Mouse (Mus musculus) adrenal gland, postnatal 36 days (tissue): Measurements from ENCODE around the gene Gpbp1l1. TPM values are rescaled to one million over a fixed set of nuclear protein-coding genes. Genes with fewer than 3 reads are reported as not detected.
A peak's percentile ranks its signal among the peaks of the same experiment; 100 is the strongest.

Experiments
- DNase-seq, 2 experiments: peaks; one replicate each; pipeline ENCODE4 v3.0.0; 2021; ENCODE audit warnings: mixed read lengths in 1 of 2
- long read RNA-seq, 2 experiments: library from polyadenylated mRNA; stranded (forward); transcript quantifications; one replicate each; pipeline ENCODE4 v2.0.0; 2021; ENCODE audit warnings: borderline sequencing depth in 2 of 2
- total RNA-seq, 2 experiments: library from RNA; stranded (reverse); gene quantifications; 2 replicates each; pipeline ENCODE4 v1.2.3; 2021

Gpbp1l1 gene
- total RNA-seq, result 10 to 100 TPM; 64.9 to 85.9 TPM
- long read RNA-seq, experiment 1, transcript Gpbp1l1-201 (12 exons, 3,588 nt), result major isoform, 11 of 16 reads
- long read RNA-seq, experiment 1, partial matches to known transcripts, result 3 of 16 reads
- long read RNA-seq, experiment 1, other reads (novel, unspliced or antisense), result 2 of 16 reads
- long read RNA-seq, experiment 2, transcript Gpbp1l1-201 (12 exons, 3,588 nt), result major isoform, 5 of 10 reads
- long read RNA-seq, experiment 2, partial matches to known transcripts, result 4 of 10 reads
- long read RNA-seq, experiment 2, other reads (novel, unspliced or antisense), result 1 of 10 reads

GRCm38 (mm10) chr4:116557306-116558121, at the start of gene Gpbp1l1:
Gpbp1l1 (plus strand) TSS chr4:116557658.
- peak; percentile 99 for DNase-seq

- no peak for DNase-seq
Observed at GRCm38 (mm10) chr4:116531109-116531508, 26.3 kb upstream of the Gpbp1l1 start.

GRCm38 (mm10) chr4:116536351-116536750, 21.1 kb upstream of the Gpbp1l1 start:
- no peak for DNase-seq

GRCm38 (mm10) chr4:116537737-116538136, 19.7 kb upstream of the Gpbp1l1 start:
- no peak for DNase-seq

GRCm38 (mm10) chr4:116550432-116550831, 7.0 kb upstream of the Gpbp1l1 start:
- no peak for DNase-seq

- DNase-seq, result no peak
Observed at GRCm38 (mm10) chr4:116553035-116553434, 4.4 kb upstream of the Gpbp1l1 start.

- peak; percentile 81 to 86 for DNase-seq
Observed at GRCm38 (mm10) chr4:116555413-116556300, 1.8 kb upstream of the Gpbp1l1 start, which contains the start of gene Tmem69. Tmem69 (minus strand) TSS chr4:116555936.

- DNase-seq, result peak; percentile 94 to 95
Observed at GRCm38 (mm10) chr4:116556561-116557305, 725 bp upstream of the Gpbp1l1 start.

- no peak for DNase-seq
Observed at GRCm38 (mm10) chr4:116558151-116558882, 859 bp downstream of the Gpbp1l1 start.

- DNase-seq, result no peak
Observed at GRCm38 (mm10) chr4:116595793-116596192, 38.3 kb downstream of the Gpbp1l1 start.

GRCm38 (mm10) chr4:116596379-116596778, 38.9 kb downstream of the Gpbp1l1 start, which contains the start of gene Ccdc17:
Ccdc17 (plus strand) TSS chr4:116596654.
- DNase-seq, result peak in 1 of 2 experiments; percentile 1

- peak; percentile 94 for DNase-seq
Observed at GRCm38 (mm10) chr4:116596978-116597881, 39.8 kb downstream of the Gpbp1l1 start.

GRCm38 (mm10) chr4:116612621-116613020, 55.2 kb downstream of the Gpbp1l1 start:
- no peak for DNase-seq

GRCm38 (mm10) chr4:116615237-116615636, 57.8 kb downstream of the Gpbp1l1 start:
- DNase-seq, result no peak

GRCm38 (mm10) chr4:116624831-116625230, 67.4 kb downstream of the Gpbp1l1 start:
- no peak for DNase-seq

- peak; percentile 83 to 88 for DNase-seq
Observed at GRCm38 (mm10) chr4:116626658-116627358, 69.3 kb downstream of the Gpbp1l1 start.

- DNase-seq, result peak; percentile 89 to 91
Observed at GRCm38 (mm10) chr4:116627359-116627716, 69.9 kb downstream of the Gpbp1l1 start.

GRCm38 (mm10) chr4:116627722-116628662, 70.5 kb downstream of the Gpbp1l1 start, which contains the start of gene Nasp:
Nasp (minus strand) TSS chr4:116627941.
- DNase-seq, result peak; percentile 77 to 83
